In genomic region chr19:9060103-9060502, GRCm38 (mm10) we compare ENCODE assay signal across 20 mouse cellular contexts. TPM values are rescaled to one million over a fixed set of nuclear protein-coding genes. Genes with fewer than 3 reads are reported as not detected.
DNase-seq lines count a peak whose midpoint lies in the region; ATAC-seq and TF ChIP-seq lines count a peak whose summit lies in the region.
"Had no signal": no experiment of that assay in that cellular context is flagged by ENCODE, and none has a peak within 500 bp of the region (broad histone marks: within the 10 kb centered on the region; RNA-seq: fewer than 3 reads in every experiment).

No protein-coding gene starts in this region.

- H3K79me2 ChIP-seq in heart, adult 2 months (replicated peaks; ENCODE audit: control insufficient read depth, insufficient read depth, low read length): no peaks in the 10 kb centered on the region

- TF ChIP-seq CTCF in heart, adult 2 months (IDR thresholded peaks at IDR 0.05): no peak
- no peak for TF ChIP-seq CTCF in bone marrow macrophage, adult 2 months (IDR thresholded peaks at IDR 0.05; ENCODE audit: low read depth, low read length)
- no peak for TF ChIP-seq CTCF in hindbrain, postnatal 0 days (IDR thresholded peaks at IDR 0.05; ENCODE audit: low read depth)

- H3K9me3 ChIP-seq in hindbrain, postnatal 0 days (ENCODE audit: low read length): no peaks in the 10 kb centered on the region
- H3K9me3 ChIP-seq: forebrain, embryonic 15.5 days; hindbrain, embryonic 12.5 days had no signal

- DNase-seq in heart, adult 2 months: peak in 1 of 2 experiments; percentile 61
- DNase-seq in heart, postnatal 4 days: no peak
- peak; percentile 90 for DNase-seq in 416B (ENCODE audit: low read depth)
- no peak for DNase-seq in neural tube, embryonic 10.5 days (ENCODE audit: extremely low spot score, low spot score)
- DNase-seq in hindbrain, postnatal 0 days (ENCODE audit: low spot score): no peak
- DNase-seq: cerebellum, adult 9-10 months; gastrocnemius, postnatal 10 days; thymus, postnatal 25 days had no signal

- no peak overlapping the region for H3K9ac ChIP-seq in heart, adult 2 months (ENCODE audit: low read depth, low read length)
- no peak overlapping the region for H3K9ac ChIP-seq in hindbrain, postnatal 0 days (replicated peaks; ENCODE audit: low read length)
- H3K9ac ChIP-seq: forebrain, embryonic 15.5 days; hindbrain, embryonic 12.5 days; liver, embryonic 14.5 days had no signal

- WGBS in heart, adult 2 months: 71% methylated on average over 4 of the region's 4 CpGs
- WGBS in hindbrain, postnatal 0 days: 67% methylated on average over 4 of the region's 4 CpGs

- intact Hi-C loops in heart, adult 2 months (cut with DNase I): no loop called here

- peak; percentile 61 for ATAC-seq in megakaryocyte, adult 5-6 weeks (ENCODE audit: poor library complexity, severe bottlenecking)
- ATAC-seq in hindbrain, postnatal 0 days: no peak
- ATAC-seq: forebrain, embryonic 15.5 days; intestine, embryonic 16.5 days had no signal

- no peak for TF ChIP-seq EP300 in heart, adult 2 months (IDR thresholded peaks at IDR 0.05; ENCODE audit: insufficient read depth, low read depth, low read length)

- peak overlapping the region; percentile 15; the same call in 1 of the 2 replicates for H3K27ac ChIP-seq in heart, adult 2 months
- peak overlapping the region; percentile 90 for H3K27ac ChIP-seq in bone marrow macrophage, adult 2 months (ENCODE audit: insufficient read depth, low read depth, low read length)
- no peak overlapping the region for H3K27ac ChIP-seq in hindbrain, postnatal 0 days
- H3K27ac ChIP-seq: forebrain, embryonic 15.5 days; hindbrain, embryonic 12.5 days; kidney, postnatal 0 days; left cerebral cortex, adult 2 months; liver, embryonic 14.5 days; stomach, postnatal 0 days had no signal

- H3K36me3 ChIP-seq in heart, adult 2 months (ENCODE audit: control insufficient read depth, insufficient read depth, low read length): no peaks in the 10 kb centered on the region
- no peaks in the 10 kb centered on the region for H3K36me3 ChIP-seq in hindbrain, postnatal 0 days (ENCODE audit: insufficient read depth, low read length)
- H3K36me3 ChIP-seq: forebrain, embryonic 15.5 days; hindbrain, embryonic 12.5 days had no signal

- no peak overlapping the region for H3K4me3 ChIP-seq in heart, adult 2 months
- no peak overlapping the region for H3K4me3 ChIP-seq in bone marrow macrophage, adult 2 months (ENCODE audit: insufficient read depth, low read length)
- H3K4me3 ChIP-seq in hindbrain, postnatal 0 days (ENCODE audit: low read length): no peak overlapping the region
- H3K4me3 ChIP-seq: forebrain, embryonic 15.5 days; hindbrain, embryonic 12.5 days; left cerebral cortex, adult 2 months had no signal

- H3K4me2 ChIP-seq in hindbrain, postnatal 0 days (ENCODE audit: low read depth, low read length): no peak overlapping the region
- H3K4me2 ChIP-seq: forebrain, embryonic 15.5 days; hindbrain, embryonic 12.5 days had no signal

- no peaks in the 10 kb centered on the region for H3K27me3 ChIP-seq in heart, adult 2 months (ENCODE audit: control insufficient read depth, insufficient read depth, low read length)
- no peaks in the 10 kb centered on the region for H3K27me3 ChIP-seq in hindbrain, postnatal 0 days (ENCODE audit: insufficient read depth, low read length)
- H3K27me3 ChIP-seq: forebrain, embryonic 15.5 days; hindbrain, embryonic 12.5 days had no signal

- H3K4me1 ChIP-seq in heart, adult 2 months (ENCODE audit: control insufficient read depth, insufficient read depth, low read length): peaks cover 2% of the 10 kb centered on the region; the same call in 1 of the 2 replicates
- H3K4me1 ChIP-seq in bone marrow macrophage, adult 2 months (ENCODE audit: control insufficient read depth, insufficient read depth, low read length): peaks cover 92% of the 10 kb centered on the region
- no peaks in the 10 kb centered on the region for H3K4me1 ChIP-seq in hindbrain, postnatal 0 days (ENCODE audit: insufficient read depth, low read length)
- H3K4me1 ChIP-seq: forebrain, embryonic 15.5 days; hindbrain, embryonic 12.5 days had no signal

- TF ChIP-seq POLR2A in heart, adult 2 months (IDR thresholded peaks at IDR 0.05; ENCODE audit: insufficient read depth, low read depth, low read length): no peak
- no peak for TF ChIP-seq POLR2A in bone marrow macrophage, adult 2 months (IDR thresholded peaks at IDR 0.05; ENCODE audit: borderline replicate concordance, low read depth, low read length)

RNA-seq across cellular contexts. Expression of gene Scgb1a1, which starts 27.7 kb away (rescaled TPM):
- total RNA-seq in heart, adult 2 months (2021): under 1 TPM in 1 of 2 experiments, not detected in 1; 0.73 TPM
- 0.50 and 2,957 TPM in 2 replicates for polyA plus RNA-seq in heart, adult 2 months (2012; rRNA removed)
- total RNA-seq in heart, postnatal 4 days (2021): not detected
- polyA plus RNA-seq in bone marrow macrophage, adult 2 months (2012; ENCODE audit: insufficient read depth, insufficient read length, missing spikeins): not detected in 2 replicates
- total RNA-seq in megakaryocyte, adult 5-6 weeks (2015): 0.82 and 1.5 TPM in 2 replicates
- 1.6 TPM in 1 of 2 replicates, not detected in the other for total RNA-seq in megakaryocyte, adult 5-6 weeks (2017)
- not detected in 2 replicates for total RNA-seq in hindbrain, postnatal 0 days (2014; rRNA removed)
- not detected in 2 replicates for polyA plus RNA-seq in hindbrain, postnatal 0 days (2015; fragmentation: Nextera tagmentation; extraction: Ambion mirVana)
- total RNA-seq: layer of hippocampus, adult 8-10 months; left cerebral cortex, adult 2 months had no signal
- polyA plus RNA-seq: forebrain, embryonic 15.5 days; heart, embryonic 14.5 days; hindbrain, embryonic 12.5 days; intestine, embryonic 16.5 days; kidney, postnatal 0 days; limb, embryonic 11.5 days; liver, embryonic 14.5 days had no signal
